Mouse (Mus musculus): Measurements from ENCODE around the gene Spryd3.

GRCm38 (mm10) chr15:102079221-102079620 lies 56.8 kb downstream of the Spryd3 start:
- TF ChIP-seq POLR2A (IDR thresholded peaks at IDR 0.05; ENCODE audit: control insufficient read depth in 1 of 2, insufficient read depth in 1 of 2, low read depth in 1 of 2, low read length in 2 of 2, poor library complexity in 1 of 2), result no peak
- TF ChIP-seq CTCF (IDR thresholded peaks at IDR 0.05 in 2 of 3, conservative IDR thresholded peaks at IDR 0.05 in 1 of 3; ENCODE audit: control insufficient read depth in 1 of 3, insufficient read depth in 1 of 3, low read depth in 2 of 3, low read length in 3 of 3, poor library complexity in 1 of 3, severe bottlenecking in 1 of 3), result no peak
